Mouse (Mus musculus) adrenal gland, postnatal 10 days (tissue): ENCODE results near the gene Fgfr2. TPM values are rescaled to one million over a fixed set of nuclear protein-coding genes. Genes with fewer than 3 reads are reported as not detected.
"Not testable (repeated sequence)": the region's sequence is repeated elsewhere in the genome, so short reads cannot be mapped to it uniquely, and the experiment has no call there.

ENCODE experiments used
- DNase-seq: peaks from one replicate; pipeline ENCODE4 v3.0.0; 2021; ENCODE audit warnings: mixed read lengths
- total RNA-seq, 2 experiments: library from RNA; stranded (reverse); gene quantifications; 2 replicates each; pipeline ENCODE4 v1.2.3; 2021

The Fgfr2 gene
- total RNA-seq, 2 experiments from 2014 or later = 128 to 169 TPM

DNA sequence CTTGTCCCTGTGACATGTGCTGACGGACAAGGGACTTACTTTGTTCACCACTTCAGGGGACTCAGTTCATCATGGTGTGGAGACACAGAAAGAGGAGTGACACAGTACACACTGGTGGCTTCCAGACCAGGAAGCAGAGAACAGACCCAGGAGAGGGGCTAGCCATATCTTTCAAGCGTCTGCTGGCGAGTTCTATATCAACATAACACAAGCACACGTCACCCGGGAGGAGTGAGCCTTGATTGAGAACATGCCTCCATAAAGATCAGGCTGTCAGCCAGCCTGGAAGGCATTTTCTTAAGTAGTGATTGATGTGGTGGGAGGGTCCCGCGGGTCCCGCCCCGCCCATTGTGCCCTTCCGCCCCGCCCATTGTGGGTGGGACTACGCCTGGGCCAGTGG lies 1993.1 kb downstream of the Fgfr2 start:
- no peak for DNase-seq

DNA sequence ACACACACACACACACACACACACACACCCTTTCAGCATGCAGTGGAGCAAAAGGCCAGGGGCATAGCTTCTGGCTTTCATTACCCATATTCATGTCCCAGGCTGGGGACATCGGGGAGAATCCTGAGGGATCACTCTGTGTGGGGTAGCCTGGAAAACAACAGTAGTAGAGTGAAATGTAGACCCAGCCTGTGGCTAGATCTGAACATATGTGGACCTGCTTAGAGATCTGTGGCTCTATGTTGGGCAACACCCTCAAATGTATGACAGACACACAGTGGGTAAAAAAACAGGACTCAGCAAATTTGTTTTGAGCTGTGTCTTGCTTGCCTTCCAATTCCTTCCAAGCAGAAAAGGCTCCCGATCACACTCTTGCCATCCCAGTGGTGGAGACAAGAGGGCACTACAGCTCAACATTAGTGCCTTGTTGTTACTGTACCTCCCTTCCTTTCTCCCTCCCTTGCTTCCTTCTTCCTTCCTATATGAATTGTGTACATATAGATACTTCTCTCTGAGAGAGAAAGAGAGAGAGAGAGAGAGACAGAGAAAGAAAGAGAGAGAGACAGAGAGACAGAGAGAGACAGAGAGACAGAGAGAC lies 2000.8 kb downstream of the Fgfr2 start:
- no peak for DNase-seq

DNA sequence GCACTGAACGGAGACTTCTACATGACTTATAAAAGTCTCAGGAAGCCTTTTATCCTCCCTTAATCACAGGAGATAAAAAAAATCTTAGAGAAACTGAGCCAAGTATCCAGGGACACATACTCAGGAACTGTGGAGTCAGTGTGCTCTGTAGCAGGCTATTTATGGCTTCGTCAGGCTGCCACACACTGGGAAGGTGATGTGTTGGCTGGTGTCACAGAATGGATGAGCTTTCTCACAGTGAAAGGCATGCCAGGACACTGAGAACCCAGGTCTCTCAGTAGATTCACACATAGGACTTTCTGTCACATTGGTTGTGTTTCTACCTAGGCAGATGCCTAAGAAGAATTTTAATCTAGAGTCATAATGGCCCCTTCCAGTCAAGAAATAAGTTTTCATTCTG lies 2008.7 kb downstream of the Fgfr2 start:
- DNase-seq = no peak

DNA sequence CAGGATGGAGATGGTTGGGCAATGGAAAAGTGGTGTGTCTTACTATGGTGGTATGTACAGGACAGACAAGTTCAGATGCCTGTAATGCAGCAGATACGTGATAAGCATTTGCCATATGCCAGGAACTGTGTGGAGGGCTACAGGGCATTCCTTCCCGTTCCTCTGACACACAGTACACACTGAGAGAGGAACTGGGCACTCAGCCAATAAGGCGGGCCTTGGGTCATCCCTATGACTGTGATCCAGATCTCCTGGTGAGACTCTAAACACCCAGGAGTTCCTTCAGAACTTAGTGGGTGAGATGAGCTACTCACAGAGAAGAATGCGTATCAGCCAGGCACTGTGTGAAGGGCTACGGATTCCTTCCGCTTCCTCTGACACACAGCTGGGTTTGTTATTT lies 2009.5 kb downstream of the Fgfr2 start:
- peak; percentile 12 for DNase-seq

DNA sequence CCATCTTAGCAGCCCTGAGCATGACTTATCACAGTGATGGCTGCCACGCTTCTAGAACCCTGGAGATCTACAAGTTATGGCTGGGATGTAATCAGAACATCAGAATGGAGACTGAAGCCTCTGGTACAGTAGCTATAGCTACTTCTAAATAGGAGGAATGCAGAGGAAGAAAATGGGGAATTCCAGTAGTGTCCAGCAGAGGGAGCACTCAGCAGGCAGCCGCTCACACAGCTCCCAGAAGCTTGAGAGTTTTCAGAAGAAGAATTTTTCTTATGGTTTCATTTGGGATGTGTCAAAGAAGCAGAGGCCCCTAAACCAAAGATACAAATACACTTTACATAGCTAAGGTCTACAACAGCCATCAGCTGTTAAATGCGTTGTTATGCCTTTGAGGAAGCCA lies 2010.7 kb downstream of the Fgfr2 start:
- DNase-seq = peak; percentile 75

DNA sequence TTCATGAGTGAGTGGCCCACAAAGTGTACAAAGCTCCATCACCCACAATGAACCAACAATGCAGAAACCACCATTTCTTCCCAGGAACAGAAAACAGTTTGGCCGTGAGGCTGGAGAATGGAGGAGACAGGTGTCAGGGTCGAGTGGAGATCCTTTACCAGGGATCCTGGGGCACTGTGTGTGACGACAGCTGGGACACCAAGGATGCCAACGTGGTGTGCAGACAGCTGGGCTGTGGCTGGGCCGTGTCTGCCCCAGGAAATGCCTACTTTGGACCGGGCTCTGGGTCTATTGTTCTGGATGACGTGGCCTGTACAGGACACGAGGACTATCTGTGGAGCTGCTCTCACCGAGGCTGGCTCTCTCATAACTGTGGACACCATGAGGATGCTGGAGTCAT lies 2040.7 kb downstream of the Fgfr2 start:
- DNase-seq = not testable (repeated sequence)

GRCm38 (mm10) chr7:131075956-131076355 lies 2047.2 kb downstream of the Fgfr2 start:
- peak; percentile 63 for DNase-seq

- not testable (repeated sequence) for DNase-seq
Observed at GRCm38 (mm10) chr7:131074098-131074497, 2049.1 kb downstream of the Fgfr2 start.

DNA sequence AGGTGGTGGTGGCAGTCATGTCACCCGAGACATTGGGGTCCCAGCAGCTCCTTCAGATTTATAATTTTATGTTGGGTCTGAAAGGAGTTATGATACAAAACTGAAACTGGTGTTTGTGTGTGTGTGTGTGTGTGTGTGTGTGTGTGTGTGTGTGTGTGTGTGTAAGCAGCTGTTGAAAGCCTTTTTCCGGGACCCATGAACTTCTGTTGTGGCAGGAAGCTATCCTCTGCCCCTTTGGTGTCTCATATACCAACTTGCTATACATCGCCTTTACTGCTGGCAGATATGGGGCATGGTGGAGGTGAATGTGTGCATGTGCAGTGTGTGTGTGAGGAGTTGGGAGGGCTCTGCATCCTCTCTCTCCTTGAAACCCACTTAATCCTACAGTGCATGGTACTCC lies 2049.7 kb downstream of the Fgfr2 start:
- DNase-seq = not testable (repeated sequence)

- DNase-seq = peak; percentile 71
Observed at GRCm38 (mm10) chr7:131068191-131068590, 2055.0 kb downstream of the Fgfr2 start.

DNA sequence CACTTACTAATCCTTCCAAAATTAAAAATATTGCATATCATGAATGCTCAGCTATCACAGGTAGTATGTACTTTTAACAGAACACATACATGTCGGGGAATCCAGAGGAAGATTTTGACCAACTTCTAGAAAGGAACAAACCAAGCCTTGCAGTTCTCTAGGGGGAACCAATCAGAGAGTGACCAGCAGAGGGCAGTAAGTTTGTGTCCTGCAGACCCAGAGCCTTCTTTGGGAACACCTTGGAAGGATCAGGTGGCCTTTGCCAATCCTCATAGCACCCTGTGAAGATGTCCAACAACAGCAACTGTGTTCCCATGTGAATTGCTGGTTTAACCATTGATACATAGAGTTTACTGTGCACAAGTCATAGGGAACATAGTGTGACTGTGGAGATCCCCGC lies 2060.6 kb downstream of the Fgfr2 start:
- DNase-seq = peak; percentile 24

GRCm38 (mm10) chr7:131059808-131060207 lies 2063.3 kb downstream of the Fgfr2 start:
- peak; percentile 52 for DNase-seq

DNA sequence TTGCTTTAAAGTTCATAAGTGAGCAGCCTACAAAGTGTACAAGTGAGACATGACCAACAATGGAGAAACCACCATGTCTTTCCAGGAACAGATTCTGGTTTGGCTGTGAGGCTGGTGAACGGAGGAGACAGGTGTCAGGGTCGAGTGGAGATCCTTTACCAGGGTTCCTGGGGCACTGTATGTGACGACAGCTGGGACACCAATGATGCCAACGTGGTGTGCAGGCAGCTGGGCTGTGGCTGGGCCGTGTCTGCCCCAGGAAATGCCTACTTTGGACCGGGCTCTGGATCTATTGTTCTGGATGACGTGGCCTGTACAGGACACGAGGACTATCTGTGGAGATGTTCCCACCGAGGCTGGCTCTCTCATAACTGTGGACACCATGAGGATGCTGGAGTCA lies 2065.2 kb downstream of the Fgfr2 start:
- DNase-seq = not testable (repeated sequence)

GRCm38 (mm10) chr7:131054808-131055370 lies 2068.3 kb downstream of the Fgfr2 start:
- no peak for DNase-seq

DNA sequence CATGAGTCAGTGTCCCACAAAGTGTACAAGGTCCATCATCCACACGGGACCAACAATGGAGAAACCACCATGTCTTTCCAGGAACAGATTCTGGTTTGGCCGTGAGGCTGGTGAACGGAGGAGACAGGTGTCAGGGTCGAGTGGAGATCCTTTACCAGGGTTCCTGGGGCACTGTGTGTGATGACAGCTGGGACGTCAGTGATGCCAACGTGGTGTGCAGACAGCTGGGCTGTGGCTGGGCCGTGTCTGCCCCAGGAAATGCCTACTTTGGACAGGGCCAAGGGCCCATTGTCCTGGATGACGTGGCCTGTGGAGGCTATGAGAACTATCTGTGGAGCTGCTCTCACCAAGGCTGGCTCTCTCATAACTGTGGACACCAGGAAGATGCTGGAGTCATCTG lies 2073.3 kb downstream of the Fgfr2 start:
- DNase-seq = not testable (repeated sequence)

DNA sequence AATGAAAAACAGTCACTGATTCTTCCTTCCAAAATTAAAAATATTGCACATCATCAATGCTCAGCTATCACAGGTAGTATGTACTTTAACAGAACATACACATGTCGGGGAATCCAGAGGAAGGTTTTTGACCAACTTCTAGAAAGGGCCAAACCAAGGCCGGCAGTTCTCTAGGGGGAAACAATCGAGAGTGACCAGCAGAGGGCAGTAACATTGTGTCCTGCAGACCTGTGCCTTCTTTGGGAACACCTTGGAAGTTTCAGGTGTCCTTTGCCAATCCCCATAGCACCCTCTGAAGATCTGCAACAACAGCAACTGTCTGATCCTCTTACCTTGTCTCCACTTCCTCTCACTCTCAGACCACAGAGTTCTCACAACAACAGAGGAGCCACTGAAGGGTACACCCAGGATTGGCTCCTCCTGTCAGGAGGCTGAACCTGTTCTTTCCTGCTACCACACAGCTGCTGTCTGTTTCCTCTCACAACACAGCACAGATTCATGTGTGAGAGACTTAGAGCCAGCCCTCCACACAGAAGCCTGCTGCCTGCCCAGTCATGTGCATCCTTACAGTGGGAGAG lies 2077.8 kb downstream of the Fgfr2 start:
- DNase-seq = peak; percentile 37

- DNase-seq = no peak
Observed at GRCm38 (mm10) chr7:131042657-131043056, 2080.5 kb downstream of the Fgfr2 start.

DNA sequence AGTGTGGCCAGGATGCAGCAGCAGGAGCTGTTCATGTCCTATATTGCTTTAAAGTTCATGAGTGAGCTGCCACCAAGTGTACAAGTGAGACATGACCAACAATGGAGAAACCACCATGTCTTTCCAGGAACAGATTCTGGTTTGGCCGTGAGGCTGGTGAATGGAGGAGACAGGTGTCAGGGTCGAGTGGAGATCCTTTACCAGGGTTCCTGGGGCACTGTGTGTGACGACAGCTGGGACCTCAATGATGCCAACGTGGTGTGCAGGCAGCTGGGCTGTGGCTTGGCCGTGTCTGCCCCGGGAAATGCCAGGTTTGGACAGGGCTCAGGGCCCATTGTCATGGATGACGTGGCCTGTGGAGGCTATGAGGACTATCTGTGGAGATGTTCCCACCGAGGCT lies 2082.4 kb downstream of the Fgfr2 start:
- DNase-seq = not testable (repeated sequence)

DNA sequence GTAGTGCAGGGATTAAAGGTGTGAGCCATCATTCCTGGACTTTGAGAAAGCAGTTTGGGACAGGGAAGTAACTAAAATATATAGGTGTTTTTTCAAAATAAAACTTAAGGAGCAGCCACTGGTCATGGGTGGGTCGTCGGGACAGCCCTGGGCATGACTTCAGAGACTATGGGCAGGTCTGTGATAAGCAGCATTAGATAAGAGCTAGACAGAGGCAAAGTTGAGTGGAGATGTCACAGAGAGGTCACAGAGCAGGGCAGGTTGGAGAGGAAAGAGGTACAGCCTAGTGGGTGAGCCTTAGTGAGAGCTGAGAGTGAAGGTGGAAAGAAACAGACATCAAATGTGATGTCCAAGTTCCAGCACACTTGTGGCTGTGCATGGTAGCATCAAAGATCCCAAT lies 2086.1 kb downstream of the Fgfr2 start:
- DNase-seq = no peak

GRCm38 (mm10) chr7:131036396-131036795 lies 2086.8 kb downstream of the Fgfr2 start:
- DNase-seq = no peak

- DNase-seq = no peak
Observed at GRCm38 (mm10) chr7:131031755-131032154, 2091.4 kb downstream of the Fgfr2 start, which contains the start of gene Dmbt1. Gene Dmbt1 (plus strand): TSS chr7:131032053.

GRCm38 (mm10) chr7:131027557-131027956 lies 2095.6 kb downstream of the Fgfr2 start:
- no peak for DNase-seq

DNA sequence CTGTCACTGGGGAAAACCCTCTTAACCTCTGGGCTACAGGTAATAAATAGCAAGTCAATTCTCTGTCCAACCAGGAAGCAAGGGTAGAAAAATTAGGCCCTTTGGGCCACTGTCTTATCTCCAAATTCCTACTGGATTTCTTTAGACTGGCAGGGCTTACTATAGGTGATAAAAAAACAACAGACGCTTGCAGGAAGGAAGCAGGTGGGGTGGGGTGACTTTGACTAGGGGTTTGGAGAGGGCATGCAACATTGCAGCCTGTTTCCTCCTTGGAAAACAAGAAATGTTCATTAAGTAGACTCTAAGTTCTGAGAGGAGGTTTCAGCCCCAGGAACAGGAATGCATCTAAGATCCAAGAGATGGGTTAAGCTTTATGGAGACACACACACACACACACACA lies 2098.3 kb downstream of the Fgfr2 start:
- DNase-seq = no peak

DNA sequence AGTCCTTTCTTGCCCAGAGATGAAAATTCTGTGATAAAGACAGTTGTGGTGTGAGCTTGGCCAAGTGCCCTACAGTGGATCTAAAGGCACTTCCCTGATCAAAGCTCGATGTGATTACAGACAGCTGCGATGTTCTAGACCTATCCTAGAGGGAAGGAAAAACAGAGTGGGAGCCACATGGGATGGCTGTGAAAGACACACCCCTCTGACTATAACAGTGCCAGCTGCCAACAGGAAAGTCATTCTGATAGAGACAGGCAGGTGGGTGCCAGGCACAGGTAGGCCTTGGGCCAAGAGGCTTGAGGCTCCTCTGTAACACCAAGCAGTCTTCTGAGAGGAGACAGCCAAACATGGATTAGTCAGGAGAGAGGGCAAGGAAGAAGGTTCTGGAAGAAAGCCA lies 2104.0 kb downstream of the Fgfr2 start:
- DNase-seq = no peak
